Mouse (Mus musculus) heart, postnatal 0 days (tissue): ENCODE results near the gene Col4a6. TPM values are rescaled to one million over a fixed set of nuclear protein-coding genes. Genes with fewer than 3 reads are reported as not detected.

Source experiments
- ATAC-seq: fragments of 200-750 bp; cut with Nextera tagmentation; 2 replicates; pipeline ENCODE4 v1.8.0; 2017; ENCODE audit warnings: low read depth, moderate number of reproducible peaks, moderate library complexity; ENCODE audit not compliant: insufficient read depth
- DNase-seq: peaks from one replicate; pipeline ENCODE4 v3.0.0-alpha.2; 2016; ENCODE audit warnings: low spot score
- H3K27ac ChIP-seq: fragments of 300-500 bp; sonication (generic); 2 replicates; pipeline ENCODE4 v1.5.1; 2014; ENCODE audit warnings: low read depth, mild to moderate bottlenecking
- H3K27me3 ChIP-seq: fragments of 300-500 bp; sonication (generic); 2 replicates; pipeline ENCODE4 v1.6.1; 2014; ENCODE audit warnings: low read length, mixed read lengths; ENCODE audit not compliant: control insufficient read depth, insufficient read depth
- H3K36me3 ChIP-seq: fragments of 300-500 bp; sonication (generic); replicated peaks from 2 replicates; pipeline ENCODE4 v1.6.1; 2014; ENCODE audit warnings: low read length, mixed read lengths; ENCODE audit not compliant: control insufficient read depth, insufficient read depth
- H3K4me1 ChIP-seq: fragments of 300-500 bp; sonication (generic); 2 replicates; pipeline ENCODE4 v1.6.1; 2014; ENCODE audit warnings: antibody characterized with exemption; ENCODE audit not compliant: control insufficient read depth, insufficient read depth
- H3K4me2 ChIP-seq: fragments of 300-500 bp; sonication (generic); 2 replicates; pipeline ENCODE4 v1.6.1; 2014; ENCODE audit warnings: low read depth, mild to moderate bottlenecking, low read length, moderate library complexity
- H3K4me3 ChIP-seq: fragments of 300-500 bp; sonication (generic); 2 replicates; pipeline ENCODE4 v1.5.1; 2014; ENCODE audit warnings: low read depth, low read length
- H3K9ac ChIP-seq: fragments of 300-500 bp; sonication (generic); replicated peaks from 2 replicates; pipeline ENCODE4 v1.6.1; 2014; ENCODE audit warnings: low read depth, low read length, mixed read lengths
- H3K9me3 ChIP-seq: fragments of 300-500 bp; sonication (generic); replicated peaks from 2 replicates; pipeline ENCODE4 v1.6.1; 2016; ENCODE audit warnings: low read length; ENCODE audit not compliant: control insufficient read depth
- CTCF ChIP-seq: IDR thresholded peaks from 2 replicates; pipeline ENCODE4 v1.5.1; 2016; ENCODE audit warnings: antibody characterized with exemption, control low read depth, low read depth
- EP300 ChIP-seq: IDR thresholded peaks from 2 replicates; pipeline ENCODE4 v1.6.1; 2016; ENCODE audit warnings: antibody characterized with exemption, low read depth
- WGBS: fragments of 180-500 bp; shearing (Covaris S2); extraction: QIAGEN DNeasy Blood & Tissue Kit; methylation state at CpG from one replicate; pipeline ENCODE4 v1.1.7; 2014; 5-methylcytosine and 5-hydroxymethylcytosine counted together
- polyA plus RNA-seq: library from polyadenylated mRNA; unstranded; fragments of >200 nt; fragmentation: Nextera tagmentation; extraction: Ambion mirVana; gene quantifications from 2 replicates; pipeline ENCODE4 v1.2.1, GENCODE M21; 2015
- total RNA-seq: library from RNA; depleted of rRNA; stranded (reverse); fragments of >200 nt; gene quantifications from 2 replicates; pipeline ENCODE4 v1.2.3, GENCODE M21; 2014; ENCODE audit warnings: low replicate concordance

Col4a6 gene
- total and polyA plus RNA-seq, 2 experiments from 2014 or later, result 1.9 to 5.6 TPM

GRCm38 (mm10) chrX:141165067-141165466 lies 308.8 kb downstream of the Col4a6 start:
- H3K9me3 ChIP-seq, result no peaks in the 10 kb centered on the region
- H3K27me3 ChIP-seq, result no peaks in the 10 kb centered on the region
- H3K9ac ChIP-seq, result no peak overlapping the region
- no peak for DNase-seq
- TF ChIP-seq EP300 (no peak), CTCF (no peak)
- no peak overlapping the region for H3K4me2 ChIP-seq
- H3K36me3 ChIP-seq, result no peaks in the 10 kb centered on the region
- 86% methylated on average over 4 of the region's 4 CpGs for WGBS
- H3K27ac ChIP-seq, result no peak overlapping the region
- no peak overlapping the region for H3K4me3 ChIP-seq
- H3K4me1 ChIP-seq, result no peaks in the 10 kb centered on the region
- ATAC-seq, result no peak

GRCm38 (mm10) chrX:141160371-141160770 lies 313.5 kb downstream of the Col4a6 start:
- no peak for ATAC-seq

GRCm38 (mm10) chrX:141158160-141158559 lies 315.7 kb downstream of the Col4a6 start:
- Histone ChIP-seq H3K27me3 (no peaks in the 10 kb centered on the region), H3K9ac (no peak overlapping the region), H3K4me2 (no peak overlapping the region), H3K9me3 (no peaks in the 10 kb centered on the region), H3K27ac (no peak overlapping the region), H3K36me3 (no peaks in the 10 kb centered on the region), H3K4me3 (no peak overlapping the region), H3K4me1 (no peaks in the 10 kb centered on the region)
- WGBS, result 27% methylated on average over 4 of the region's 4 CpGs
- DNase-seq (no peak), ATAC-seq (no peak)
- TF ChIP-seq CTCF (peak; percentile 32), EP300 (no peak)

More at GRCm38 (mm10) chrX:141160371-141160770, 313.5 kb downstream of the Col4a6 start:
- TF ChIP-seq EP300 (no peak), CTCF (no peak)
- no peak for DNase-seq
- 63% methylated on average over 3 of the region's 3 CpGs for WGBS
- Histone ChIP-seq H3K4me2 (no peak overlapping the region), H3K27me3 (no peaks in the 10 kb centered on the region), H3K9ac (no peak overlapping the region), H3K4me3 (no peak overlapping the region), H3K36me3 (no peaks in the 10 kb centered on the region), H3K27ac (no peak overlapping the region), H3K9me3 (no peaks in the 10 kb centered on the region), H3K4me1 (no peaks in the 10 kb centered on the region)

GRCm38 (mm10) chrX:141157626-141158025 lies 316.2 kb downstream of the Col4a6 start:
- no peaks in the 10 kb centered on the region for H3K9me3 ChIP-seq
- H3K4me3 ChIP-seq, result no peak overlapping the region
- DNase-seq (no peak), ATAC-seq (no peak)
- H3K27me3 ChIP-seq, result no peaks in the 10 kb centered on the region
- H3K27ac ChIP-seq, result no peak overlapping the region
- TF ChIP-seq EP300, result no peak
- TF ChIP-seq CTCF, result no peak
- WGBS, result 54% methylated on average over 4 of the region's 4 CpGs
- no peak overlapping the region for H3K4me2 ChIP-seq
- H3K36me3 ChIP-seq, result no peaks in the 10 kb centered on the region
- no peaks in the 10 kb centered on the region for H3K4me1 ChIP-seq
- no peak overlapping the region for H3K9ac ChIP-seq

GRCm38 (mm10) chrX:141156696-141157095 lies 317.2 kb downstream of the Col4a6 start:
- DNase-seq, result peak; percentile 28
- Histone ChIP-seq H3K4me1 (no peaks in the 10 kb centered on the region), H3K27me3 (no peaks in the 10 kb centered on the region), H3K9me3 (no peaks in the 10 kb centered on the region), H3K27ac (no peak overlapping the region), H3K9ac (no peak overlapping the region), H3K4me2 (no peak overlapping the region), H3K4me3 (no peak overlapping the region), H3K36me3 (no peaks in the 10 kb centered on the region)
- TF ChIP-seq CTCF (peak; percentile 43), EP300 (no peak)
- 6% methylated on average over 2 of the region's 2 CpGs for WGBS
- no peak for ATAC-seq

GRCm38 (mm10) chrX:141151182-141151581 lies 322.7 kb downstream of the Col4a6 start:
- no peak overlapping the region for H3K4me2 ChIP-seq
- TF ChIP-seq CTCF (no peak), EP300 (no peak)
- H3K4me1 ChIP-seq, result no peaks in the 10 kb centered on the region
- H3K27me3 ChIP-seq, result no peaks in the 10 kb centered on the region
- H3K36me3 ChIP-seq, result no peaks in the 10 kb centered on the region
- no peak overlapping the region for H3K9ac ChIP-seq
- no peak overlapping the region for H3K27ac ChIP-seq
- H3K9me3 ChIP-seq, result no peaks in the 10 kb centered on the region
- DNase-seq, result no peak
- no peak overlapping the region for H3K4me3 ChIP-seq
- no peak for ATAC-seq
